Mouse (Mus musculus): ENCODE measurements around the gene Fgfr2. TPM values are rescaled to one million over a fixed set of nuclear protein-coding genes. Genes with fewer than 3 reads are reported as not detected.

The Fgfr2 gene
- polyA plus RNA-seq, 1 experiment from 2014 or later = 81.1 TPM

GRCm38 (mm10) chr7:132025591-132025990, 1097.6 kb downstream of the Fgfr2 start:
- H3K27ac ChIP-seq = no peak overlapping the region
- no peak for ATAC-seq (ENCODE audit: low FRiP score)
- no peaks in the 10 kb centered on the region for H3K9me3 ChIP-seq (replicated peaks)
- H3K36me3 ChIP-seq = no peaks in the 10 kb centered on the region
- no peak overlapping the region for H3K9ac ChIP-seq
- H3K4me2 ChIP-seq (replicated peaks) = no peak overlapping the region
- 66% methylated on average over 6 of the region's 6 CpGs for WGBS
- H3K4me1 ChIP-seq = no peaks in the 10 kb centered on the region; the same call in 1 of the 2 replicates
- no peak overlapping the region for H3K4me3 ChIP-seq
- H3K27me3 ChIP-seq = no peaks in the 10 kb centered on the region

GRCm38 (mm10) chr7:132015933-132016332, 1107.2 kb downstream of the Fgfr2 start:
- no peak overlapping the region for H3K4me2 ChIP-seq (replicated peaks)
- no peaks in the 10 kb centered on the region for H3K36me3 ChIP-seq
- ATAC-seq (ENCODE audit: low FRiP score) = no peak
- no peak overlapping the region for H3K4me3 ChIP-seq
- H3K4me1 ChIP-seq = peaks cover 17% of the 10 kb centered on the region
- H3K27me3 ChIP-seq = no peaks in the 10 kb centered on the region
- no peaks in the 10 kb centered on the region for H3K9me3 ChIP-seq (replicated peaks)
- no peak overlapping the region for H3K9ac ChIP-seq
- no peak overlapping the region for H3K27ac ChIP-seq
- WGBS = 78% methylated on average over 3 of the region's 3 CpGs

GRCm38 (mm10) chr7:132015193-132015592, 1108.0 kb downstream of the Fgfr2 start:
- Histone ChIP-seq H3K9ac (no peak overlapping the region), H3K4me1 (peaks cover 17% of the 10 kb centered on the region), H3K4me3 (no peak overlapping the region), H3K27me3 (no peaks in the 10 kb centered on the region), H3K9me3 (replicated peaks) (no peaks in the 10 kb centered on the region), H3K36me3 (no peaks in the 10 kb centered on the region), H3K27ac (no peak overlapping the region), H3K4me2 (replicated peaks) (no peak overlapping the region)
- no peak for ATAC-seq (ENCODE audit: low FRiP score)
- 10% methylated on average over 3 of the region's 3 CpGs for WGBS

GRCm38 (mm10) chr7:132013970-132014369, 1109.2 kb downstream of the Fgfr2 start:
- WGBS = 77% methylated on average over 5 of the region's 5 CpGs
- Histone ChIP-seq H3K36me3 (no peaks in the 10 kb centered on the region), H3K27ac (no peak overlapping the region), H3K4me1 (peaks cover 17% of the 10 kb centered on the region), H3K27me3 (no peaks in the 10 kb centered on the region), H3K9me3 (replicated peaks) (no peaks in the 10 kb centered on the region), H3K9ac (no peak overlapping the region), H3K4me3 (no peak overlapping the region), H3K4me2 (replicated peaks) (no peak overlapping the region)
- ATAC-seq (ENCODE audit: low FRiP score) = no peak

GRCm38 (mm10) chr7:132012969-132013679, 1110.0 kb downstream of the Fgfr2 start:
- Histone ChIP-seq H3K4me3 (no peak overlapping the region), H3K4me1 (peaks cover 17% of the 10 kb centered on the region), H3K36me3 (no peaks in the 10 kb centered on the region), H3K9me3 (replicated peaks) (no peaks in the 10 kb centered on the region), H3K27ac (peak overlapping the region; percentile 25), H3K4me2 (replicated peaks) (no peak overlapping the region), H3K9ac (no peak overlapping the region), H3K27me3 (no peaks in the 10 kb centered on the region)
- peak; percentile 80 for ATAC-seq (ENCODE audit: low FRiP score)
- WGBS = 20% methylated on average over 1 of the region's 1 CpGs

- Histone ChIP-seq H3K4me2 (replicated peaks) (no peak overlapping the region), H3K4me3 (no peak overlapping the region), H3K9ac (no peak overlapping the region), H3K27me3 (no peaks in the 10 kb centered on the region), H3K36me3 (no peaks in the 10 kb centered on the region), H3K27ac (no peak overlapping the region), H3K4me1 (peaks cover 17% of the 10 kb centered on the region), H3K9me3 (replicated peaks) (no peaks in the 10 kb centered on the region)
- no peak for ATAC-seq (ENCODE audit: low FRiP score)
- 80% methylated on average over 7 of the region's 7 CpGs for WGBS
Observed at GRCm38 (mm10) chr7:132009002-132009401, 1114.1 kb downstream of the Fgfr2 start.

- Histone ChIP-seq H3K4me3 (no peak overlapping the region), H3K4me1 (no peaks in the 10 kb centered on the region), H3K9me3 (replicated peaks) (no peaks in the 10 kb centered on the region), H3K4me2 (replicated peaks) (no peak overlapping the region), H3K36me3 (no peaks in the 10 kb centered on the region), H3K27me3 (no peaks in the 10 kb centered on the region), H3K27ac (no peak overlapping the region), H3K9ac (no peak overlapping the region)
- 83% methylated on average over 14 of the region's 14 CpGs for WGBS
- no peak for ATAC-seq (ENCODE audit: low FRiP score)
Observed at GRCm38 (mm10) chr7:132005996-132006696, 1117.0 kb downstream of the Fgfr2 start.

GRCm38 (mm10) chr7:131992873-131993272, 1130.3 kb downstream of the Fgfr2 start:
- WGBS = 75% methylated on average over 3 of the region's 3 CpGs
- no peak overlapping the region for H3K9ac ChIP-seq
- H3K4me1 ChIP-seq = no peaks in the 10 kb centered on the region
- H3K9me3 ChIP-seq (replicated peaks) = no peaks in the 10 kb centered on the region
- no peak for ATAC-seq (ENCODE audit: low FRiP score)
- no peak overlapping the region for H3K4me2 ChIP-seq (replicated peaks)
- H3K27ac ChIP-seq = no peak overlapping the region
- no peak overlapping the region for H3K4me3 ChIP-seq
- H3K36me3 ChIP-seq = no peaks in the 10 kb centered on the region
- H3K27me3 ChIP-seq = no peaks in the 10 kb centered on the region

GRCm38 (mm10) chr7:131992226-131992625, 1130.9 kb downstream of the Fgfr2 start:
- no peak for ATAC-seq (ENCODE audit: low FRiP score)
- no peaks in the 10 kb centered on the region for H3K9me3 ChIP-seq (replicated peaks)
- no peaks in the 10 kb centered on the region for H3K36me3 ChIP-seq
- H3K27ac ChIP-seq = no peak overlapping the region
- 70% methylated on average over 1 of the region's 1 CpGs for WGBS
- no peak overlapping the region for H3K9ac ChIP-seq
- H3K27me3 ChIP-seq = no peaks in the 10 kb centered on the region
- no peak overlapping the region for H3K4me2 ChIP-seq (replicated peaks)
- H3K4me1 ChIP-seq = no peaks in the 10 kb centered on the region
- no peak overlapping the region for H3K4me3 ChIP-seq

- WGBS = 30% methylated on average over 6 of the region's 6 CpGs
- Histone ChIP-seq H3K9ac (no peak overlapping the region), H3K9me3 (replicated peaks) (no peaks in the 10 kb centered on the region)
Observed at GRCm38 (mm10) chr7:131989056-131989455, 1134.1 kb downstream of the Fgfr2 start.

GRCm38 (mm10) chr7:131978609-131979008, 1144.5 kb downstream of the Fgfr2 start:
- no peaks in the 10 kb centered on the region for H3K36me3 ChIP-seq
- ATAC-seq (ENCODE audit: low FRiP score) = no peak
- 66% methylated on average over 11 of the region's 11 CpGs for WGBS

More at GRCm38 (mm10) chr7:131989056-131989455, 1134.1 kb downstream of the Fgfr2 start:
- no peak overlapping the region for H3K27ac ChIP-seq
- no peak for ATAC-seq (ENCODE audit: low FRiP score)
- H3K36me3 ChIP-seq = no peaks in the 10 kb centered on the region
- H3K4me3 ChIP-seq = no peak overlapping the region
- no peaks in the 10 kb centered on the region for H3K4me1 ChIP-seq
- H3K4me2 ChIP-seq (replicated peaks) = no peak overlapping the region
- no peaks in the 10 kb centered on the region for H3K27me3 ChIP-seq

GRCm38 (mm10) chr7:131975867-131976266, 1147.3 kb downstream of the Fgfr2 start:
- Histone ChIP-seq H3K4me1 (peaks cover 9% of the 10 kb centered on the region), H3K9me3 (replicated peaks) (no peaks in the 10 kb centered on the region), H3K36me3 (no peaks in the 10 kb centered on the region), H3K4me2 (replicated peaks) (no peak overlapping the region), H3K9ac (no peak overlapping the region), H3K27ac (no peak overlapping the region), H3K27me3 (peaks cover 4% of the 10 kb centered on the region; the same call in 1 of the 2 replicates), H3K4me3 (no peak overlapping the region)
- ATAC-seq (ENCODE audit: low FRiP score) = no peak
- 53% methylated on average over 6 of the region's 6 CpGs for WGBS

More at GRCm38 (mm10) chr7:131978609-131979008, 1144.5 kb downstream of the Fgfr2 start:
- no peak overlapping the region for H3K9ac ChIP-seq
- no peaks in the 10 kb centered on the region for H3K9me3 ChIP-seq (replicated peaks)
- no peak overlapping the region for H3K27ac ChIP-seq
- no peak overlapping the region for H3K4me2 ChIP-seq (replicated peaks)
- H3K27me3 ChIP-seq = peaks cover 4% of the 10 kb centered on the region; the same call in 1 of the 2 replicates
- H3K4me1 ChIP-seq = peaks cover 9% of the 10 kb centered on the region
- no peak overlapping the region for H3K4me3 ChIP-seq

All from hindbrain, embryonic 12.5 days (tissue).